Mouse (Mus musculus): ENCODE data around the gene Serpina3a. TPM values are rescaled to one million over a fixed set of nuclear protein-coding genes. Genes with fewer than 3 reads are reported as not detected.

Gene Serpina3a
- polyA plus RNA-seq, 1 experiment from 2014 or later: not detected

- H3K4me3 ChIP-seq (replicated peaks; ENCODE audit: low read depth, low read length): no peak overlapping the region
- no peaks in the 10 kb centered on the region for H3K4me1 ChIP-seq (replicated peaks; ENCODE audit: insufficient read depth, low read length)
- H3K27ac ChIP-seq: no peak overlapping the region
- no peak overlapping the region for H3K9ac ChIP-seq (ENCODE audit: low read depth, low read length)
- DNase-seq (ENCODE audit: low spot score) (no peak), ATAC-seq (replicated peaks; ENCODE audit: low FRiP score, low read depth) (no peak)
- no peak for TF ChIP-seq CTCF (IDR thresholded peaks at IDR 0.05; ENCODE audit: low read depth)
- no peaks in the 10 kb centered on the region for H3K27me3 ChIP-seq (ENCODE audit: insufficient read depth, low read length)
- no peaks in the 10 kb centered on the region for H3K9me3 ChIP-seq (replicated peaks; ENCODE audit: low read length)
- 55% methylated on average over 5 of the region's 5 CpGs for WGBS
- H3K36me3 ChIP-seq (ENCODE audit: insufficient read depth, low read length): no peaks in the 10 kb centered on the region
- no peak overlapping the region for H3K4me2 ChIP-seq (ENCODE audit: low read length)
Observed at GRCm38 (mm10) chr12:104072286-104072685, 40.2 kb upstream of the Serpina3a start.

GRCm38 (mm10) chr12:104090119-104090518, 22.4 kb upstream of the Serpina3a start:
- no peak overlapping the region for H3K27ac ChIP-seq
- H3K9ac ChIP-seq (ENCODE audit: low read depth, low read length): no peak overlapping the region
- H3K27me3 ChIP-seq (ENCODE audit: insufficient read depth, low read length): no peaks in the 10 kb centered on the region
- H3K4me3 ChIP-seq (replicated peaks; ENCODE audit: low read depth, low read length): no peak overlapping the region
- H3K4me2 ChIP-seq (ENCODE audit: low read length): no peak overlapping the region
- no peaks in the 10 kb centered on the region for H3K9me3 ChIP-seq (replicated peaks; ENCODE audit: low read length)
- DNase-seq (ENCODE audit: low spot score): no peak
- 76% methylated on average over 2 of the region's 2 CpGs for WGBS
- H3K4me1 ChIP-seq (replicated peaks; ENCODE audit: insufficient read depth, low read length): no peaks in the 10 kb centered on the region
- ATAC-seq (replicated peaks; ENCODE audit: low FRiP score, low read depth): no peak
- TF ChIP-seq CTCF (IDR thresholded peaks at IDR 0.05; ENCODE audit: low read depth): no peak
- H3K36me3 ChIP-seq (ENCODE audit: insufficient read depth, low read length): no peaks in the 10 kb centered on the region

- TF ChIP-seq CTCF (IDR thresholded peaks at IDR 0.05; ENCODE audit: low read depth): no peak
- ATAC-seq (replicated peaks; ENCODE audit: low FRiP score, low read depth): no peak
- Histone ChIP-seq H3K4me2 (ENCODE audit: low read length) (no peak overlapping the region), H3K36me3 (ENCODE audit: insufficient read depth, low read length) (no peaks in the 10 kb centered on the region), H3K27me3 (ENCODE audit: insufficient read depth, low read length) (no peaks in the 10 kb centered on the region), H3K9ac (ENCODE audit: low read depth, low read length) (no peak overlapping the region), H3K4me3 (replicated peaks; ENCODE audit: low read depth, low read length) (no peak overlapping the region), H3K4me1 (replicated peaks; ENCODE audit: insufficient read depth, low read length) (no peaks in the 10 kb centered on the region), H3K27ac (no peak overlapping the region), H3K9me3 (replicated peaks; ENCODE audit: low read length) (no peaks in the 10 kb centered on the region)
- 88% methylated on average over 1 of the region's 1 CpGs for WGBS
- no peak for DNase-seq (ENCODE audit: low spot score)
Observed at GRCm38 (mm10) chr12:104091303-104091702, 21.2 kb upstream of the Serpina3a start.

GRCm38 (mm10) chr12:104100768-104101167, 11.8 kb upstream of the Serpina3a start, which contains the start of gene Serpina5:
Gene Serpina5 (plus strand): TSS chr12:104101113.
- Histone ChIP-seq H3K27ac (no peak within 1 kb of the TSS), H3K4me2 (ENCODE audit: low read length) (no peak within 1 kb of the TSS), H3K4me1 (replicated peaks; ENCODE audit: insufficient read depth, low read length) (no peaks in the 10 kb centered on the region), H3K36me3 (ENCODE audit: insufficient read depth, low read length) (no peaks in the 10 kb centered on the region), H3K9ac (ENCODE audit: low read depth, low read length) (no peak within 1 kb of the TSS), H3K4me3 (replicated peaks; ENCODE audit: low read depth, low read length) (no peak within 1 kb of the TSS), H3K9me3 (replicated peaks; ENCODE audit: low read length) (no peaks in the 10 kb centered on the region), H3K27me3 (ENCODE audit: insufficient read depth, low read length) (no peaks in the 10 kb centered on the region)
- 85% methylated on average over 6 of the region's 6 CpGs for WGBS
- no peak for ATAC-seq (replicated peaks; ENCODE audit: low FRiP score, low read depth)
- no peak for TF ChIP-seq CTCF (IDR thresholded peaks at IDR 0.05; ENCODE audit: low read depth)
- no peak for DNase-seq (ENCODE audit: low spot score)

- ATAC-seq (replicated peaks; ENCODE audit: low FRiP score, low read depth) (no peak), DNase-seq (ENCODE audit: low spot score) (no peak)
- Histone ChIP-seq H3K9me3 (replicated peaks; ENCODE audit: low read length) (no peaks in the 10 kb centered on the region), H3K4me3 (replicated peaks; ENCODE audit: low read depth, low read length) (no peak overlapping the region), H3K27ac (no peak overlapping the region), H3K4me1 (replicated peaks; ENCODE audit: insufficient read depth, low read length) (no peaks in the 10 kb centered on the region), H3K9ac (ENCODE audit: low read depth, low read length) (no peak overlapping the region), H3K36me3 (ENCODE audit: insufficient read depth, low read length) (no peaks in the 10 kb centered on the region), H3K4me2 (ENCODE audit: low read length) (no peak overlapping the region), H3K27me3 (ENCODE audit: insufficient read depth, low read length) (no peaks in the 10 kb centered on the region)
- TF ChIP-seq CTCF (IDR thresholded peaks at IDR 0.05; ENCODE audit: low read depth): no peak
Observed at GRCm38 (mm10) chr12:104105847-104106246, 6.7 kb upstream of the Serpina3a start.

GRCm38 (mm10) chr12:104106919-104107318, 5.6 kb upstream of the Serpina3a start:
- no peaks in the 10 kb centered on the region for H3K9me3 ChIP-seq (replicated peaks; ENCODE audit: low read length)
- no peaks in the 10 kb centered on the region for H3K27me3 ChIP-seq (ENCODE audit: insufficient read depth, low read length)
- H3K27ac ChIP-seq: no peak overlapping the region
- DNase-seq (ENCODE audit: low spot score) (no peak), ATAC-seq (replicated peaks; ENCODE audit: low FRiP score, low read depth) (no peak)
- no peaks in the 10 kb centered on the region for H3K36me3 ChIP-seq (ENCODE audit: insufficient read depth, low read length)
- no peaks in the 10 kb centered on the region for H3K4me1 ChIP-seq (replicated peaks; ENCODE audit: insufficient read depth, low read length)
- no peak overlapping the region for H3K4me2 ChIP-seq (ENCODE audit: low read length)
- H3K9ac ChIP-seq (ENCODE audit: low read depth, low read length): no peak overlapping the region
- no peak for TF ChIP-seq CTCF (IDR thresholded peaks at IDR 0.05; ENCODE audit: low read depth)
- H3K4me3 ChIP-seq (replicated peaks; ENCODE audit: low read depth, low read length): no peak overlapping the region

GRCm38 (mm10) chr12:104108507-104108906, 4.0 kb upstream of the Serpina3a start:
- DNase-seq (ENCODE audit: low spot score) (no peak), ATAC-seq (replicated peaks; ENCODE audit: low FRiP score, low read depth) (no peak)
- no peaks in the 10 kb centered on the region for H3K4me1 ChIP-seq (replicated peaks; ENCODE audit: insufficient read depth, low read length)
- no peak overlapping the region for H3K9ac ChIP-seq (ENCODE audit: low read depth, low read length)
- H3K9me3 ChIP-seq (replicated peaks; ENCODE audit: low read length): no peaks in the 10 kb centered on the region
- no peak overlapping the region for H3K4me2 ChIP-seq (ENCODE audit: low read length)
- H3K4me3 ChIP-seq (replicated peaks; ENCODE audit: low read depth, low read length): no peak overlapping the region
- no peak overlapping the region for H3K27ac ChIP-seq
- H3K27me3 ChIP-seq (ENCODE audit: insufficient read depth, low read length): no peaks in the 10 kb centered on the region
- H3K36me3 ChIP-seq (ENCODE audit: insufficient read depth, low read length): no peaks in the 10 kb centered on the region
- no peak for TF ChIP-seq CTCF (IDR thresholded peaks at IDR 0.05; ENCODE audit: low read depth)
- WGBS: 73% methylated on average over 2 of the region's 2 CpGs
